Mouse (Mus musculus) liver, adult 10 weeks (tissue): ENCODE results near the gene Trappc6a. TPM values are rescaled to one million over a fixed set of nuclear protein-coding genes. Genes with fewer than 3 reads are reported as not detected.

Source experiments
- polyA plus RNA-seq: library from polyadenylated mRNA; stranded (reverse); fragments of 350-450 nt; fragmentation: Illumina TruSeq; extraction: RNeasy Lipid Tissue Mini Kit (QIAGEN cat#74804); gene quantifications from one replicate; pipeline ENCODE4 v1.2.3, GENCODE M21; 2014; ENCODE audit warnings: low read depth, low replicate concordance

The Trappc6a gene
- not detected for polyA plus RNA-seq

DNA sequence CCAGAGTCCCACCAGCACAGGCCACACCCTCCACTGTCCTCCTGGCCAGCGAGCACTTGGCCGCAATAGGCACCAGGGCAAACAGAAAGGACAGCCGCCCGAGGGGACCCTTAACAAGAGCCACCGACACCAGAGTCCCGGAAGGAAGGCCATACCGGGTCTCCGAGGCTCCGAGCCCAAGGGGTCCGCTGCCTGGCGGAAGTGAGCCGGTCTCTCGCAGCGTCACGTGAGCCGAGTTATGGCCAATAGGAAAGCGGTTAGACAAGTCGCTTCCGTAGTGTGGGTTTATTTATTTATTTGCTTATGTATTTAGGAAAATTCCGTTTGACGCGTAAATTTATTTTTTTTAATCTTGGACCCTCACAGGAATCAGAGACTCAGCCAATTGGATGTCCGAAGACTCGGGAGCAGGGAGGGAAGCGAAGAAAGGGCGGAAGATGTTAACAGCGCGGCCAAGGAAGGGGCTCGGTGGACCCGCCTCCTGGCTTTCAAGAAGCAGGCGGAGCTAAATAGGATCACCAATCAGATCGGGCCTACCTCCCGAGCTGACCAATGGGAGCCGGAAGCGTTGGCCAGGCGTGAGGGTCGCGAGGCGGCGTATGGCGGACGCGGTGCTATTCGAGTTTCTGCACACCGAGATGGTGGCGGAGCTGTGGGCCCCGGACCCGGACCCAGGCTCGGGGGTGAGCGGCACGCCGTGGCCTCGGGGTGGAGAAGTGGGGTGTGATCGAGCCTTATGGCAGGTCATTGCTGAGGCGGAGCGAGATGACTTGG is at the start of gene Trappc6a, which contains the start of gene Bloc1s3:
TSS of gene Trappc6a (plus strand) at position 246 of the 774 bp plus-strand sequence.
TSS of gene Bloc1s3 (minus strand) at position 218 of the 774 bp plus-strand sequence.

DNA sequence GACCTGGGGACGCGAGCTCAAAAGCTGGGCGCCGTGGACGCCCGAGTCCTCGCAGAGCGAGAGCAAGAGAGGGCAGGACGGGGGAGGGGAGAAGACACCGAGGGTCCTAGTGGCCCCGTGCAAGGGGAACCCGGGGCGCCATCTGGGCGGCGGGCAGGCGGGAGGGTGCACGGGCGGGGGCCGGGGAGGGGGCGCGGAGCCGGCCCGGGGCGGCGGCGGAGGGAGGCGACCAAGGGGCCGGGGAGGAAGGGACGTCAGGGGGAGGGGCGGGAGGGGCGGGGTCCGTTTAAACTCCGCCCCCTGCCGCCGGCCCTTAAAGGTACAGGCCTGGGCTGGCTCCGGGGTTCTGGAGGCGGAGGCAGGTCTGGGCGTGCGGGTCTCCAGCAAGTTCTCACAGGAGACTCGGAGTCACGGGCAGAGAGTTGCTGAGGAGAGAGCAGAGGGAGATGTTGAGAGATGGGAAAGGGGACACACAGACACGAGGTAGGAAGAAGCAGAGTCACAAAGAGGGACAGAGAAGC is 49.5 kb upstream of the Trappc6a start, which contains the start of gene Mark4:
TSS of gene Mark4 (minus strand) at position 231 of the 521 bp plus-strand sequence.

DNA sequence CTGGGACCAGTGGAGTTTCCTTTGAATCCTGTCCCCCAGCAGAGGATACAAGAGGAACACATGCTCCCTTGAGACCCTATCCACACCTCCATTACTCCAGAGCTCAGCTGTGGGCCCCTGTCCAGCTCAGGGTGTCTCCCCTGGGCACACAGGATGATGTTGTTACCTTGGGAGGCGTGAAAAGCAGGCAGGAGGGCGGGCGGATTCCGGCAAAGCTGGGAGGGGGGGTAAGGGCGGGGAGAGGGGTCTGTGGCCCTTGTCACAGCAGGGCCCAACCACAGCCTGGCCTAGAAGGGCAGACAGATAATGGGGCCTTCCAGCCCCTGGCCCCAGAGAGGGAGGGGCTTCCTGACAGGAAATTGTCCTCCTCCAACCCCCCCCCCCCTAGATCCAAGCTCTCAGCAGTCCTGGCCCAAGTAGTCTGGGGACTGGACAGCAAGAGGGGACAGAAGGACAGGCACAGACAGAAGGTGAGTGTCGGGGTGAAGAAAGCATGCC is 45.3 kb upstream of the Trappc6a start, which contains the start of gene Exoc3l2:
TSS of gene Exoc3l2 (plus strand) at position 448 of the 498 bp plus-strand sequence.

DNA sequence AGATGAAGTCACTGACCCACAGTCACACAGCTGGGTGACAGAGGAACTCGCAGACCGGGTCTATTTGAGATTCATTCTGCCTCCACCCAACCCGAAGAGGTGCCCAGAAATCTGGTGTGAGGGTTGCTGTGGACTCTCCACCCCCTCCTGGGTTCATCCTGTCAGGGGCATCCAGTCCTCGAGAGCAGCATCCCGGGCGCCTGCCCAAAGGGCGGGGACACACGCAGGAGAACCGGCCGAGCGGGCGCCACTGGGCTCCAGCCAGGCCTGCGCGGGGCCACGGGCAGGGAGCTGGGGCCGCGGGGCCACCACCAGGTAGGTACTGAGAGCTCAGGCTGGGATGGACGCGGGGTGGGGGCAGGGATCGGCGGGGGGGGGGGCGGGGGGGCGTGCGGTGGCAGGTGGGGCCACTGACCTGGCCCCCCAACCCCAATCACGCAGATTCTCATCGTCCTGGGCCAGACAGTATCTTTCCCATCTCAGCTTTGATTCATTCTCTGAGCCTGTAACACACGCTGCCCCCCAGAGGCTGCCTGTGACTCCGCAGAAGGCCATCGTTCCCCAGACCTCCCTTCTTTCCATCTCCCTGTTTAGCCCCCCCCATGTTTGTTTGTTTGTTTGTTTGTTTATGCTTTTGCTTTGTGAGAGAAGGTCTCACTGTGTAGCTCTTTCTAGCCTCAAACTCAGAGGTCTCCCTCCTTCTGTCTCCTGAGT is 9.6 kb downstream of the Trappc6a start, which contains the start of gene Nkpd1:
TSS of gene Nkpd1 (plus strand) at position 187 of the 714 bp plus-strand sequence.

DNA sequence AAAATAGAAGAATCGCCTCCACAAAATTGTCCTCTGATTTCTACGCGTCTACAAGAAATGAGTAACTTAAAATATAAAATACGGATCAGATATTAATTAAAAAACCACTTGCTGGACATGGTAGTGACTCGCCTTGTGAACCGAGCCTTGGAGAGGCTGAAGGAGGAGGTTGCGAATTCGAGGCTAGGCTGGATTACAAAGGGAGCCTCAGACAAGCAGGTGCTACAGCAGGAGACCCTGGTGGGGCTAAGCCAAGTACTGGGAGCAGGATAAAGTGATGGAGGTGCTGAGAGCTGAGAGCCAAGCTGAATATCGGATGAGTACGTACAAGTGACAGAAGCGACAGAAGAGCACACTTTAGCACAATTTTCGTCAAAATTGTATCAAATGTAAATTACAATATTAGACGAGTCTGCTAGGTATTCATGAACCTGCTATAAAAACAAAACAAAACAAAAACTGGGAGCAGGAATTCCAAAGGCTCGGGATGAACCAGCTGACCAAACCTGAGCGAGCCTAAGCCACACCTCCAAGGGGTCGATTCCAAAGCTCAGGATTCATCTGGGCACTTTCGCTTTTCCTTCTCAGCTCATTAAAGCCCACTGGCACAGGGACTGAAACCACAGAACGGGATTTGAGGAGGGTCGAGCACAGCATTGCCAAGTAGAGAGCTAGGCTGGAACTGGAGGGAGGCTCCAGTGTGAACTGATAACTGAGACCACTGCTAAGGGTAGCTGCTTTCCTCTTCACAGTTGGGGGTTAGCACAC is 54.6 kb downstream of the Trappc6a start, which contains the start of gene Ppp1r37:
TSS of gene Ppp1r37 (minus strand) at position 434 of the 768 bp plus-strand sequence.

Other genes with a start within 250 kb of the Trappc6a start
- gene Vasp, start 236.6 kb upstream of the Trappc6a start, polyA plus RNA-seq, result 7.0 TPM
- not detected for gene Ppm1n, start 228.3 kb upstream of the Trappc6a start, polyA plus RNA-seq
- not detected for gene Rtn2, start 225.8 kb upstream of the Trappc6a start, polyA plus RNA-seq
- gene Fosb, start 198.3 kb upstream of the Trappc6a start, polyA plus RNA-seq, result 0.21 TPM
- 1.9 TPM for gene Ercc1, start 163.6 kb upstream of the Trappc6a start, polyA plus RNA-seq
- 0.95 TPM for gene Cd3eap, start 148.9 kb upstream of the Trappc6a start, polyA plus RNA-seq
- 0.29 TPM for gene Ppp1r13l, start 148.6 kb upstream of the Trappc6a start, polyA plus RNA-seq
- 0.40 TPM for gene Ercc2, start 126.4 kb upstream of the Trappc6a start, polyA plus RNA-seq
- gene Klc3, start 104.3 kb upstream of the Trappc6a start, polyA plus RNA-seq, result not detected
- gene Ckm, start 103.6 kb upstream of the Trappc6a start, polyA plus RNA-seq, result not detected
- 0.82 TPM for gene Mark4, start 49.6 kb upstream of the Trappc6a start, polyA plus RNA-seq
- gene Exoc3l2, start 45.1 kb upstream of the Trappc6a start, polyA plus RNA-seq, result 0.34 TPM
- gene Bloc1s3, start within 50 bp of the Trappc6a start, polyA plus RNA-seq, result 1.6 TPM
- gene Nkpd1, start 9.4 kb downstream of the Trappc6a start, polyA plus RNA-seq, result not detected
- gene Ppp1r37, start 54.7 kb downstream of the Trappc6a start, polyA plus RNA-seq, result 1.3 TPM
- not detected for gene Zfp296, start 68.9 kb downstream of the Trappc6a start, polyA plus RNA-seq
- gene Gemin7, start 69.2 kb downstream of the Trappc6a start, polyA plus RNA-seq, result 10.5 TPM
- 1.7 TPM for gene Clasrp, start 96.1 kb downstream of the Trappc6a start, polyA plus RNA-seq
- 0.11 TPM for gene Relb, start 121.0 kb downstream of the Trappc6a start, polyA plus RNA-seq
- 20.7 TPM for gene Clptm1, start 156.6 kb downstream of the Trappc6a start, polyA plus RNA-seq
- 44.8 TPM for gene Apoc2, start 169.5 kb downstream of the Trappc6a start, polyA plus RNA-seq
- not detected for gene Gm44805, start 173.0 kb downstream of the Trappc6a start, polyA plus RNA-seq
- gene Apoc4, start 173.1 kb downstream of the Trappc6a start, polyA plus RNA-seq, result 123 TPM
- 3,872 TPM for gene Apoc1, start 184.3 kb downstream of the Trappc6a start, polyA plus RNA-seq
- gene Apoe, start 190.8 kb downstream of the Trappc6a start, polyA plus RNA-seq, result 941 TPM
- 1.1 TPM for gene Tomm40, start 207.0 kb downstream of the Trappc6a start, polyA plus RNA-seq
- 2.6 TPM for gene Nectin2, start 242.1 kb downstream of the Trappc6a start, polyA plus RNA-seq